ENCODE assay signal across 9 mouse cellular contexts in genomic region chr11:102144957-102145470, GRCm38 (mm10). TPM values are rescaled to one million over a fixed set of nuclear protein-coding genes. Genes with fewer than 3 reads are reported as not detected.
A peak's percentile ranks its signal among the peaks of the same experiment; 100 is the strongest.
DNase-seq lines count a peak whose midpoint lies in the region; ATAC-seq and TF ChIP-seq lines count a peak whose summit lies in the region.
"Had no signal": no experiment of that assay in that cellular context is flagged by ENCODE, and none has a peak within 500 bp of the region (broad histone marks: within the 10 kb centered on the region; RNA-seq: fewer than 3 reads in every experiment).

No protein-coding gene starts in this region.

- peak overlapping the region; percentile 56 for H3K4me3 ChIP-seq in heart, embryonic 10.5 days
- H3K4me3 ChIP-seq in ES-E14 (ENCODE audit: insufficient read depth in 1 of 2, low read depth in 1 of 2, low read length in 2 of 2, poor library complexity in 1 of 2, severe bottlenecking in 1 of 2) = peak overlapping the region; percentile 57 to 61
- peak overlapping the region; percentile 28 for H3K4me3 ChIP-seq in hindbrain, embryonic 12.5 days

- no peaks in the 10 kb centered on the region for H3K36me3 ChIP-seq in heart, embryonic 10.5 days
- H3K36me3 ChIP-seq in ES-E14 (ENCODE audit: control insufficient read depth, insufficient read depth, low read length, poor library complexity, severe bottlenecking) = no peaks in the 10 kb centered on the region
- H3K36me3 ChIP-seq in hindbrain, embryonic 12.5 days = no peaks in the 10 kb centered on the region

- H3K9ac ChIP-seq in ES-E14 (ENCODE audit: insufficient read depth, low read depth, low read length, poor library complexity, severe bottlenecking) = 0 out of 2 replicates have a peak overlapping the region, but pooled peaks have one; percentile 22
- no peak overlapping the region for H3K9ac ChIP-seq in hindbrain, embryonic 12.5 days

- in situ Hi-C loops in ES-E14 (cut with MboI; ENCODE audit: low sequenced_read_pairs in 2 of 2, unreplicated experiment in 2 of 2) = no loop called here

- 0 out of 2 replicates have a peak overlapping the region, but pooled peaks have one; percentile 47 for H3K27ac ChIP-seq in heart, embryonic 10.5 days
- no peak overlapping the region for H3K27ac ChIP-seq in ES-E14 (ENCODE audit: insufficient read depth, low read depth, low read length, poor library complexity, severe bottlenecking)
- no peak overlapping the region for H3K27ac ChIP-seq in hindbrain, embryonic 12.5 days

- peaks cover 75% of the 10 kb centered on the region for H3K27me3 ChIP-seq in heart, embryonic 10.5 days (ENCODE audit: insufficient read depth, poor library complexity, severe bottlenecking)
- peaks cover 80% of the 10 kb centered on the region for H3K27me3 ChIP-seq in hindbrain, embryonic 12.5 days

- H3K4me2 ChIP-seq in hindbrain, embryonic 12.5 days (replicated peaks) = peak overlapping the region; percentile 44

- no peaks in the 10 kb centered on the region for H3K9me3 ChIP-seq in heart, embryonic 10.5 days
- H3K9me3 ChIP-seq in ES-E14 (ENCODE audit: control insufficient read depth, insufficient read depth, low read depth, low read length) = no peaks in the 10 kb centered on the region
- no peaks in the 10 kb centered on the region for H3K9me3 ChIP-seq in hindbrain, embryonic 12.5 days (replicated peaks)

- peaks cover 33% of the 10 kb centered on the region for H3K4me1 ChIP-seq in heart, embryonic 10.5 days
- H3K4me1 ChIP-seq in ES-E14 (ENCODE audit: control insufficient read depth in 2 of 2, insufficient read depth in 2 of 2, low read length in 2 of 2, poor library complexity in 1 of 2) = peaks cover 2 to 8% of the 10 kb centered on the region in 2 experiments; a peak in 3 of 4 replicates
- H3K4me1 ChIP-seq in hindbrain, embryonic 12.5 days = peaks cover 19% of the 10 kb centered on the region

- DNase-seq in heart, embryonic 10.5 days (ENCODE audit: low spot score) = no peak
- no peak for DNase-seq in heart, adult 8-10 months (ENCODE audit: low spot score)
- no peak for DNase-seq in ES-E14 (ENCODE audit: low read depth, low spot score)
- no peak for DNase-seq in right cerebral cortex, adult 2 months (ENCODE audit: low spot score in 2 of 2)
- no peak for DNase-seq in kidney, postnatal 10 days

- ATAC-seq in hindbrain, embryonic 12.5 days (ENCODE audit: low FRiP score) = no peak
- peak; percentile 51 for ATAC-seq in megakaryocyte-erythroid progenitor cell, adult 5-6 weeks (replicated peaks; ENCODE audit: low FRiP score, low TSS enrichment, poor library complexity, severe bottlenecking)
- ATAC-seq in CD4-positive, CD25-positive, alpha-beta regulatory T cell, adult 4 months = no peak

- WGBS in heart, embryonic 10.5 days = 20% methylated on average over 13 of the region's 13 CpGs
- WGBS in hindbrain, embryonic 12.5 days = 22% methylated on average over 13 of the region's 13 CpGs

TF ChIP-seq in ES-E14, 5 proteins besides CTCF, POLR2A, EP300 and RAD21:
- TF ChIP-seq ZC3H11A (IDR thresholded peaks at IDR 0.05; ENCODE audit: borderline replicate concordance, low read depth, low read length) (no peak), ZNF384 (IDR thresholded peaks at IDR 0.05; ENCODE audit: low read depth, low read length) (no peak), HCFC1 (IDR thresholded peaks at IDR 0.05; ENCODE audit: borderline replicate concordance, insufficient read depth, low read length) (no peak), MAFK (IDR thresholded peaks at IDR 0.05; ENCODE audit: insufficient read depth, low read depth, low read length) (no peak), CHD2 (IDR thresholded peaks at IDR 0.05; ENCODE audit: low read depth, low read length) (no peak)

RNA-seq across cellular contexts. Expression of gene Nags, which starts 0.3 kb away (rescaled TPM):
- polyA plus RNA-seq in heart, embryonic 10.5 days (2016; fragmentation: Nextera tagmentation; extraction: Ambion mirVana) = 0.25 and 1.3 TPM in 2 replicates
- under 1 TPM; 0.14 to 0.30 (median 0.22) TPM for total RNA-seq in heart, adult 8-10 months (2022)
- 0.45 and 0.90 TPM in 2 replicates for total RNA-seq in ES-E14 (2012; rRNA removed)
- polyA plus RNA-seq in hindbrain, embryonic 12.5 days (2016; fragmentation: Nextera tagmentation; extraction: Ambion mirVana) = 0.14 TPM in 1 of 2 replicates, not detected in the other
- 7.4 and 9.5 TPM in 2 replicates for total RNA-seq in megakaryocyte-erythroid progenitor cell, adult 5-6 weeks (2014; fragmentation: Nextera tagmentation)
- 1.6 and 2.1 TPM in 2 replicates for total RNA-seq in megakaryocyte-erythroid progenitor cell, adult 5-6 weeks (2017)
- not detected for polyA plus RNA-seq in CD4-positive, CD25-positive, alpha-beta regulatory T cell, adult 4 months (2017; shearing (Covaris generic))
- total RNA-seq: neutrophil, adult 5-6 weeks had no signal

RNA-seq across cellular contexts. Expression of gene Tmem101, which starts 11.2 kb away (rescaled TPM):
- polyA plus RNA-seq in heart, embryonic 10.5 days (2016; fragmentation: Nextera tagmentation; extraction: Ambion mirVana) = 40.8 and 44.6 TPM in 2 replicates
- 10 to 100 TPM; 12.7 to 15.5 (median 14.9) TPM for total RNA-seq in heart, adult 8-10 months (2022)
- 75.3 and 98.7 TPM in 2 replicates for total RNA-seq in ES-E14 (2012; rRNA removed)
- polyA plus RNA-seq in hindbrain, embryonic 12.5 days (2016; fragmentation: Nextera tagmentation; extraction: Ambion mirVana) = 37.9 and 40.4 TPM in 2 replicates
- total RNA-seq in megakaryocyte-erythroid progenitor cell, adult 5-6 weeks (2014; fragmentation: Nextera tagmentation) = 4.7 and 9.3 TPM in 2 replicates
- 11.8 and 15.7 TPM in 2 replicates for total RNA-seq in megakaryocyte-erythroid progenitor cell, adult 5-6 weeks (2017)
- polyA plus RNA-seq in CD4-positive, CD25-positive, alpha-beta regulatory T cell, adult 4 months (2017; shearing (Covaris generic)) = 10 to 100 TPM; 10.8 to 19.6 TPM

RNA-seq across cellular contexts. Expression of gene Pyy, which starts 37.4 kb away (rescaled TPM):
- polyA plus RNA-seq in heart, embryonic 10.5 days (2016; fragmentation: Nextera tagmentation; extraction: Ambion mirVana) = 3.0 TPM in 1 of 2 replicates, not detected in the other
- total RNA-seq in heart, adult 8-10 months (2022) = not detected
- total RNA-seq in ES-E14 (2012; rRNA removed) = 0.49 and 2.1 TPM in 2 replicates
- 3.3 and 5.5 TPM in 2 replicates for polyA plus RNA-seq in hindbrain, embryonic 12.5 days (2016; fragmentation: Nextera tagmentation; extraction: Ambion mirVana)
- not detected in 2 replicates for total RNA-seq in megakaryocyte-erythroid progenitor cell, adult 5-6 weeks (2014; fragmentation: Nextera tagmentation)
- total RNA-seq in megakaryocyte-erythroid progenitor cell, adult 5-6 weeks (2017) = not detected in 2 replicates
- polyA plus RNA-seq in CD4-positive, CD25-positive, alpha-beta regulatory T cell, adult 4 months (2017; shearing (Covaris generic)) = not detected
- total RNA-seq: neutrophil, adult 5-6 weeks had no signal

RNA-seq across cellular contexts. Expression of gene Lsm12, which starts 40.1 kb away (rescaled TPM):
- polyA plus RNA-seq in heart, embryonic 10.5 days (2016; fragmentation: Nextera tagmentation; extraction: Ambion mirVana) = 90.9 and 108 TPM in 2 replicates
- 10 to 100 TPM; 45.4 to 51.9 (median 48.8) TPM for total RNA-seq in heart, adult 8-10 months (2022)
- 27.6 and 49.1 TPM in 2 replicates for total RNA-seq in ES-E14 (2012; rRNA removed)
- 114 TPM in 2 replicates for polyA plus RNA-seq in hindbrain, embryonic 12.5 days (2016; fragmentation: Nextera tagmentation; extraction: Ambion mirVana)
- 110 TPM in 2 replicates for total RNA-seq in megakaryocyte-erythroid progenitor cell, adult 5-6 weeks (2014; fragmentation: Nextera tagmentation)
- 71.3 and 94.9 TPM in 2 replicates for total RNA-seq in megakaryocyte-erythroid progenitor cell, adult 5-6 weeks (2017)
- 10 to 100 TPM; 33.4 to 69.4 TPM for polyA plus RNA-seq in CD4-positive, CD25-positive, alpha-beta regulatory T cell, adult 4 months (2017; shearing (Covaris generic))

RNA-seq across cellular contexts. Expression of gene Ppy, which starts 43.9 kb away (rescaled TPM):
- polyA plus RNA-seq in heart, embryonic 10.5 days (2016; fragmentation: Nextera tagmentation; extraction: Ambion mirVana) = not detected in 2 replicates
- not detected for total RNA-seq in heart, adult 8-10 months (2022)
- not detected in 2 replicates for total RNA-seq in ES-E14 (2012; rRNA removed)
- not detected in 2 replicates for polyA plus RNA-seq in hindbrain, embryonic 12.5 days (2016; fragmentation: Nextera tagmentation; extraction: Ambion mirVana)
- total RNA-seq in megakaryocyte-erythroid progenitor cell, adult 5-6 weeks (2014; fragmentation: Nextera tagmentation) = not detected in 2 replicates
- not detected in 2 replicates for total RNA-seq in megakaryocyte-erythroid progenitor cell, adult 5-6 weeks (2017)
- polyA plus RNA-seq in CD4-positive, CD25-positive, alpha-beta regulatory T cell, adult 4 months (2017; shearing (Covaris generic)) = not detected
- total RNA-seq: neutrophil, adult 5-6 weeks had no signal
